Mouse (Mus musculus) embryonic facial prominence, embryonic 13.5 days (tissue): Measurements from ENCODE around the gene Tomm20. TPM values are rescaled to one million over a fixed set of nuclear protein-coding genes. Genes with fewer than 3 reads are reported as not detected.

Experiments
- ATAC-seq: fragments of 200-750 bp; cut with Nextera tagmentation; 2 replicates; pipeline ENCODE4 v1.8.0; 2017; ENCODE audit warnings: low read depth; ENCODE audit not compliant: insufficient number of reproducible peaks, insufficient read depth, low FRiP score, low TSS enrichment
- H3K27ac ChIP-seq: fragments of 300-500 bp; sonication (generic); 2 replicates; pipeline ENCODE4 v1.5.1; 2015; ENCODE audit warnings: moderate library complexity, mild to moderate bottlenecking, inconsistent platforms
- H3K27me3 ChIP-seq: fragments of 300-500 bp; sonication (generic); 2 replicates; pipeline ENCODE4 v1.6.1; 2015; ENCODE audit warnings: mild to moderate bottlenecking, inconsistent platforms
- H3K36me3 ChIP-seq: fragments of 300-500 bp; sonication (generic); 2 replicates; pipeline ENCODE4 v1.6.1; 2015; ENCODE audit warnings: mild to moderate bottlenecking, inconsistent platforms
- H3K4me1 ChIP-seq: fragments of 300-500 bp; sonication (generic); 2 replicates; pipeline ENCODE4 v1.6.1; 2015; ENCODE audit warnings: inconsistent platforms
- H3K4me2 ChIP-seq: fragments of 300-500 bp; sonication (generic); 2 replicates; pipeline ENCODE4 v1.6.1; 2015; ENCODE audit warnings: moderate library complexity, mild to moderate bottlenecking, inconsistent platforms
- H3K4me3 ChIP-seq: fragments of 300-500 bp; sonication (generic); 2 replicates; pipeline ENCODE4 v1.5.1; 2015; ENCODE audit warnings: mild to moderate bottlenecking, inconsistent platforms
- H3K9ac ChIP-seq: fragments of 300-500 bp; sonication (generic); 2 replicates; pipeline ENCODE4 v1.6.1; 2015; ENCODE audit warnings: mild to moderate bottlenecking, inconsistent platforms
- H3K9me3 ChIP-seq: fragments of 300-500 bp; sonication (generic); 2 replicates; pipeline ENCODE4 v1.6.1; 2016; ENCODE audit warnings: inconsistent platforms
- WGBS: fragments of 180-500 bp; shearing (Covaris S2); methylation state at CpG from one replicate; pipeline ENCODE4 v1.1.7; 2015; ENCODE audit warnings: mixed read lengths; 5-methylcytosine and 5-hydroxymethylcytosine counted together
- polyA plus RNA-seq: library from polyadenylated mRNA; unstranded; fragments of >200 nt; fragmentation: Nextera tagmentation; extraction: Ambion mirVana; gene quantifications from 2 replicates; pipeline ENCODE4 v1.2.1, GENCODE M21; 2015

Tomm20 gene
- polyA plus RNA-seq, 1 experiment from 2014 or later = 207 TPM

DNA sequence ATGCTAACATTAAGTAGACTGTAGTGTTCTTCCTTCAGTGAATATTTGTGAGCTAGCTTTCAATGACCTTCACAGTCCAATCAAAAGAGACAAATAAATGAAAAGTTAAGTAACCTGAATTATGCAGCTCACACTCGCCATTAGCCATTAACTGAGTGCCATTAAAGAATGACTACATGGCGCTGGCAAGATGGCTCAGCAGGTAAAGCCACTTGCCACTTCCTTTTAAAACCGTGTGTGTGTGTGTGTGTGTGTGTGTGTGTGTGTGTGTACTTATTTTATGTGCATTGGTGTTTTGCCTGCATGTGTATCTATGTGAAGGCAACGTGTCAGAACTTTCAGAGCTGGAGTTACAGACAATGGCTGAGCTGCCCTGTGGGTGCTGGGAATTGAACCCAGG, 28.9 kb upstream of the Tomm20 start:
- H3K36me3 ChIP-seq = no peaks in the 10 kb centered on the region
- H3K9ac ChIP-seq = no peak overlapping the region
- peaks cover 22% of the 10 kb centered on the region for H3K27me3 ChIP-seq
- H3K27ac ChIP-seq = no peak overlapping the region
- 82% methylated on average over 4 of the region's 4 CpGs for WGBS
- no peak overlapping the region for H3K4me3 ChIP-seq
- ATAC-seq = no peak
- peaks cover 4% of the 10 kb centered on the region for H3K4me1 ChIP-seq
- H3K9me3 ChIP-seq = no peaks in the 10 kb centered on the region
- H3K4me2 ChIP-seq = no peak overlapping the region

DNA sequence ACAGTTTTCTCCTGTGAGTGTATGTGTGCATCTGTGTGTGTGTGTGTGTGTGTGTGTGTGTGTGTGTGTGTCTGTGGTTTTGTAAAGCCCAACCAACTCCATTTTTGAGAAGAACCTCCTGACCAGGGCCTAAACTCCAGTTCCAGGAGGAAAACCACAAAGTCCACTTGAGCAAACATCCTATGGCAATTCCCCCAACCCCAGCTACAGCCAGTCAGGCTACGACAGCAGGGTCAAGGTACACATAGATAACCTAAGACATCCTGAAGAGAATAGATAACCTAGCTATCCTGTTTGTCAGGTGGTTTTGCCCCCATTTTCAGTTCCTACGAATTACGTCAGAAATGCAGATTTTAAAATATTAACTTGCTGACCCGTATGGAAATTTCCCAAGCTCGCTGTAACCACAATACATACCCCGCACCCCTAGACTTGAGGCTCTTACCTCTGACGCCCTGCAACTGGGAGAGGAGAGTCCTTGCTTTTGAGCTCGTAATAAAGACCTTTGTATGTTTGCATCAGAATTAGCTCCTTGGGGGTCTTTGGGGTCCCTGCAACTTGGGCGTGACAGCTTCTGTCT, 28.1 kb upstream of the Tomm20 start:
- WGBS = 77% methylated on average over 9 of the region's 9 CpGs
- no peak for ATAC-seq

DNA sequence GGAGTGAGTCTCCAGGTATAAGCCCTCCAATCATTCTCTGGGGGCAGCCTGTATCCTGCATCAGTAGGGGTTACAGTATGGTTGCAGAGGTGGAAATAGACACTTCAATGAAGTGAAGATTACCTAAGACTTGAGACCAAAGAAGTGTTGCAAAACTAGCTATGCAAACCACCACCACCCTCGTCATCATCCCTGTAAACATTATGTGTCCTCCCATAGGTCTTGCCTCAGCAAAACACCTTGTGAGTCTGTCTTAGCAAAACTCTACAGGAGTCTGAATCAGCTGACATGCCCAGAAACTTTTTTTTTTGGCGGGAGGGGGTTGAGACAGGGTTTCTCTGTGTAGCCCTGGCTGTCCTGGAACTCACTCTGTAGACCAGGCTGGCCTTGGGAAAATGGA, 27.0 kb upstream of the Tomm20 start:
- no peak for ATAC-seq
- peaks cover 16% of the 10 kb centered on the region for H3K36me3 ChIP-seq
- WGBS = 75% methylated on average over 2 of the region's 2 CpGs
- H3K4me2 ChIP-seq = no peak overlapping the region
- no peak overlapping the region for H3K4me3 ChIP-seq
- H3K27me3 ChIP-seq = peaks cover 12% of the 10 kb centered on the region
- no peak overlapping the region for H3K9ac ChIP-seq
- peaks cover 9% of the 10 kb centered on the region for H3K4me1 ChIP-seq
- H3K9me3 ChIP-seq = no peaks in the 10 kb centered on the region
- H3K27ac ChIP-seq = no peak overlapping the region

More for the DNA sequence above, 28.1 kb upstream of the Tomm20 start:
- Histone ChIP-seq H3K36me3 (peaks cover 5% of the 10 kb centered on the region), H3K4me3 (no peak overlapping the region), H3K4me1 (peaks cover 9% of the 10 kb centered on the region), H3K27me3 (peaks cover 17% of the 10 kb centered on the region), H3K4me2 (no peak overlapping the region), H3K27ac (no peak overlapping the region), H3K9ac (no peak overlapping the region), H3K9me3 (no peaks in the 10 kb centered on the region)

DNA sequence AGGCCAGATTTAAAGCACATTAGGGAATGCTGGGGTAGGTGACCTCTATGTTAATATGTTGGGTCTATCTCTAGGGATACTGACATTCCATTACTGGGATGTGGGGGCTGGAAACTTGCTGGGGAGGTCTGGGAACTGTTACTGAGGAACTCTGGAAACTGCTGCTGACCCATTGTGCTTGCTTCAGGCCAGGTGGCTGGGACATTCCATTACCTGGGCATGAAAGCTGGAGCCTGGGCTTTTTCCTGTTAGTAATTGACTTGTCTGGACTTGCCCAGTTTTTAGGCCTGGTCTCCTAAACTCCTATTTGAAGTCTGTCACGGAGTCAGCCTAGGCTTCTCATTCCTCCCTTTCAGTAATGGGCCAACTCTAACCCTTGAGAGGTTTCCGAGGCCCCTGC, 26.5 kb upstream of the Tomm20 start:
- no peak overlapping the region for H3K9ac ChIP-seq
- peaks cover 9% of the 10 kb centered on the region for H3K4me1 ChIP-seq
- no peak overlapping the region for H3K4me3 ChIP-seq
- no peak overlapping the region for H3K4me2 ChIP-seq
- peaks cover 22% of the 10 kb centered on the region for H3K36me3 ChIP-seq
- H3K27ac ChIP-seq = no peak overlapping the region
- peaks cover 8% of the 10 kb centered on the region for H3K27me3 ChIP-seq
- H3K9me3 ChIP-seq = no peaks in the 10 kb centered on the region
- WGBS = 74% methylated on average over 2 of the region's 2 CpGs
- no peak for ATAC-seq

DNA sequence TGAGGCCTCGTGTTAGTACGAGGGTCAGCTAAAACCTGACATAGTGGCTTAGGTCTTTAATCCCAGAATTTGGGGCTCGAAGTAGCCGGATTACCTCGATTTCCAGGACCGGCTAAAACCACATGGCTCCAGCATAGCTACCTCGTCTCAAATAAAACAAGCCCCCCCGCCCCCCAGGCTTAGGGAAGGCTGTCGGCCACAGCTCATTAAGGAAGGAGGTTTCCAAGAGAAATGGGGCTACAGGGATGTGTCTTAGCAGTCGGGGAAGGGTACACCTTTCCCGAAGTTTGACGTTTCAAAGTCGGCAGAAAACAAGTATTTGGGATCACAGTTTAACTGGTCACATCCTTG, 25.6 kb upstream of the Tomm20 start:
- peaks cover 9% of the 10 kb centered on the region for H3K4me1 ChIP-seq
- peak overlapping the region; percentile 88 for H3K4me2 ChIP-seq
- peaks cover 30% of the 10 kb centered on the region for H3K36me3 ChIP-seq
- peak; percentile 21; the same call in 1 of the 2 replicates for ATAC-seq
- 15% methylated on average over 13 of the region's 13 CpGs for WGBS
- peaks cover 1% of the 10 kb centered on the region; the same call in 1 of the 2 replicates for H3K27me3 ChIP-seq
- H3K9me3 ChIP-seq = no peaks in the 10 kb centered on the region
- H3K27ac ChIP-seq = peak overlapping the region; percentile 87
- peak overlapping the region; percentile 89 for H3K9ac ChIP-seq
- peak overlapping the region; percentile 99 for H3K4me3 ChIP-seq

DNA sequence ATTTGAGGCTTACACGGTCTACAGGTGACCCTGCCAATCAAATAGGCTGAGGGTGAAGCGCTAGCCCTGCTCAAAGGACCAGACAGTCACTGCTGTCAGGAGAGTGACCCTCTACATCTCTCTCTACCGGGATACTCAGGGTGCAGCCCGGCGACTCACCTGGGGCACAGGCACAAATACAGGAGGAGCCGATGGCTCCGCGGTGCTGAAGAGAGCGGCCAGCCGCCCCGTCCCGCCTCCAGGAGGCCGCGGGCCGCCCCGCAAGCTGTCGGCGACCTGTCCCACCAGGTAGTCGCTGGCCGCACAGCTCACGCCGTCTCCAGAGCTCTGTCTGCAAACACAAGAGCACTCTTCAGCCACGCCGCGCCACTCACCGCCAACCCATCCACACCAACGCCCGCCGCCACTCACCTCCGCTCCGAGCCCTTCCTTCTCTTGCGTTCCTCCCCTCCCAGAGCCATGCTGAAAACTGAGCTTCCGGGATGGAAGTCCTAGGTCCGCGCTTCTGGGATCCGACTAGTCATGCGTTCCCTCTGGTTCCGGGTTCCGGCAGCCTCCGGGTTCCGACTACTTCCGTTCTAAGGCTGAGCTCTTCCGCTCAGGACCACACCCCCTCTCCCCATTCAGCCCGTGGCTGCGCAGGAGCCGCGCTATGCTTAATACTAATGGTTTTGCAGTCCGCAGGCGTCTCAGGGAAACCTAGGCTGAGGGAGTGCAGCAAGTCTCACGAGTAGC, 25.1 kb upstream of the Tomm20 start, which contains the start of gene Rbm34:
TSS of gene Rbm34 (minus strand) at position 493 of the 735 bp plus-strand sequence.
- under 1% methylated on average over 50 of the region's 50 CpGs for WGBS
- Histone ChIP-seq H3K4me1 (peaks cover 9% of the 10 kb centered on the region), H3K4me2 (peak within 1 kb of the TSS; percentile 88), H3K27me3 (no peaks in the 10 kb centered on the region), H3K36me3 (peaks cover 32% of the 10 kb centered on the region), H3K9me3 (no peaks in the 10 kb centered on the region), H3K4me3 (peak within 1 kb of the TSS; percentile 99), H3K9ac (peak within 1 kb of the TSS; percentile 89), H3K27ac (peak within 1 kb of the TSS; percentile 87)
- peak; percentile 97 for ATAC-seq

DNA sequence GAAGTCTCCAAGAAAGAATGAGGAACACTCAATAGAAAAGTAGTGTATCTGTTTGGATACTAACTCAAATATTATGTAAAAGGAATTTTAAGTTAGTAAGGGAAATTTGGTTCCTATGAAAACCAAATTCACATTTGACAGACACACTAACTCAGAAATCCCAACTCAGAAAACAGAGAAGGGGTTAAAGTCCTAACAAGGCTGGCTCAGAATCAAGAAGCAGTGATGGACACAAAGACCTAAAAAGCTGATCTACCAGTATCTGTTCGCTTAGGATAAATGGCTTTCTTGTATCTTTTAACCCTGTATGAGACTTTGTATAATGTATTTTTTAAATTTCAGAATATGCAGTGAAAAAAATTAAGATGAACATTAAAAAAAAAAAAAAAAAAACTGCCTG, 23.9 kb upstream of the Tomm20 start:
- H3K36me3 ChIP-seq = peaks cover 44% of the 10 kb centered on the region
- no peak overlapping the region for H3K9ac ChIP-seq
- H3K4me2 ChIP-seq = no peak overlapping the region
- H3K4me1 ChIP-seq = peaks cover 9% of the 10 kb centered on the region
- no peak for ATAC-seq
- no peak overlapping the region for H3K4me3 ChIP-seq
- WGBS = 88% methylated on average over 1 of the region's 1 CpGs
- H3K27me3 ChIP-seq = no peaks in the 10 kb centered on the region
- H3K27ac ChIP-seq = no peak overlapping the region
- H3K9me3 ChIP-seq = no peaks in the 10 kb centered on the region

DNA sequence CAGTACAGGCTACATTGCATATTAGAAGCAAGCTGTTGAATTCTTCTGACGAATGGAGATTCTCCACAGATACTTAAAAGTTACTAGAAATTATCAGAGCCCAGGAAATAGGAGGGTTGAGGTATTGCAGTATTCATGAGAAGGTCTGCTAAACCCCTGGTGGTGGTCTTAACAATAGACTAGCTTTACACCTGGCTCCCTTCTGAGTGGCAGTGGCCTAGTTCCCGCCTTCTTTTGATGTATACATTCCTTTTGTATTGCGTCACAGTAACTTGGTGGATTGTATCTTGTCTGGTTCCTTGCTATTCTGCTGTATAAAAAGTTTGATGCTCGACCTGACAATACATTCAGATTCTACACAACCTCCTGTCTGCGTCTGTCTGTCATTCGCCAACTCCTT, 22.5 kb upstream of the Tomm20 start:
- peaks cover 55% of the 10 kb centered on the region for H3K36me3 ChIP-seq
- ATAC-seq = no peak
- no peak overlapping the region for H3K4me3 ChIP-seq
- H3K27ac ChIP-seq = no peak overlapping the region
- no peak overlapping the region for H3K9ac ChIP-seq
- no peaks in the 10 kb centered on the region for H3K27me3 ChIP-seq
- 93% methylated on average over 6 of the region's 6 CpGs for WGBS
- peaks cover 9% of the 10 kb centered on the region for H3K4me1 ChIP-seq
- no peak overlapping the region for H3K4me2 ChIP-seq
- no peaks in the 10 kb centered on the region for H3K9me3 ChIP-seq

DNA sequence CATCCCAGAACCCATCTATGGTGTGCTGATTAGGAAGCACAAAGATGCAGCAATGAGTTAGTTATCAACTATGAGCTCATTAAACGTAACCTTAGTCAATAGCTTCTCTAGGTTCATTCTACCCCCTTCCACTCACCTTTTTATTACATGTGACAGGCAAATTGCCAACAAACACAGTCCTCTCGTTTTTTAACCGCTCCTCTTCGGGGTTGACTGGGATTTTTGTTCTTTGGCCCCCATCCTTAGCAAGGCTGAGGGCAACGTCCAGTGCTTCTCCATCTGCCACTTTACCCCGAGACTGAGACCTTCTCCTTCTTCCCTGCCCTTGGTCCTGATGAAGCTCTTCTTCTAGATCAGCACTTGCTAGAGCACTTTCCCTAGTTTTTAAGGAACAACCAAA, 19.6 kb upstream of the Tomm20 start:
- H3K4me1 ChIP-seq = peaks cover 8% of the 10 kb centered on the region
- no peak for ATAC-seq
- no peak overlapping the region for H3K4me3 ChIP-seq
- no peak overlapping the region for H3K27ac ChIP-seq
- H3K36me3 ChIP-seq = peaks cover 82% of the 10 kb centered on the region
- H3K27me3 ChIP-seq = no peaks in the 10 kb centered on the region
- no peak overlapping the region for H3K4me2 ChIP-seq
- H3K9ac ChIP-seq = no peak overlapping the region
- H3K9me3 ChIP-seq = no peaks in the 10 kb centered on the region
- 78% methylated on average over 6 of the region's 6 CpGs for WGBS

DNA sequence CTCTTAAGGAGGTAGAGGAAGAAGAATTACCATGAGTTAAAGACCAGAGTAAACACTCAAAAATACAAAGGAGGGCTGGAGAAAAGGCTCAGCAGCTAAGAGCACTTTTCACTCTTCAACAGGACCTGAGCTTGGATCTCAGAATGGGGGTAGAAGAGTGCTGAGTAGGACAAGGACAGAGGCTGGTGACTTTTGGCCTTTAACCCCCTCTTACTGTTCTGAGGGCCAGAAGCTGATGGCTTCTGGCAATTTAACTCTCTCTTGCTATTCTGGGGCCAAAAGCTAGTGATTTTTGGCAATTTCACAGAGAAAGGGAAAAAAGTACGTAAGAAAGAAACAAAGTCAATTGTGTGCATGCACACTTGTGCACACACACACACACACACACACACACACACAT, 17.2 kb upstream of the Tomm20 start:
- Histone ChIP-seq H3K9me3 (no peaks in the 10 kb centered on the region), H3K27me3 (no peaks in the 10 kb centered on the region), H3K4me3 (no peak overlapping the region), H3K9ac (no peak overlapping the region), H3K4me2 (no peak overlapping the region), H3K4me1 (no peaks in the 10 kb centered on the region), H3K36me3 (peaks cover 88% of the 10 kb centered on the region), H3K27ac (no peak overlapping the region)
- WGBS = 88% methylated on average over 1 of the region's 1 CpGs
- no peak for ATAC-seq

DNA sequence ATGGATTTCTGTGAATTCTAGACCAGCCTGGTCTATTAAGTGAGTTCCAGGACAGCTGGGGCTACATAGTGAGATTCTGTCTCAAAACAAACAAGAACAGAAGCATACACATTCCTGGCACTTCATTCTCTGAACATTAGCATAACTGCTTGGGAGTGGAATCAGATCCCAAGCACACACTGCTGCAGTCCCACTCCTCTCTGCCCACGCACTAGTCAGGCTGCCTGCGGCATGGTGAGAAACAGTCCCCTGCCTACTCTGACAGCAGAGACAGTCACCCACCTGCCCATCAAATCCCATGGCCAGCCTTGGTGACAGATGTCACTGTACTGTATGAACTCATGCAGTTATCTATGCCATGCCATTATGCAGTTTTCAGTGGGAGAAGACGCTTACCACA, 15.9 kb upstream of the Tomm20 start:
- no peak for ATAC-seq
- H3K9me3 ChIP-seq = no peaks in the 10 kb centered on the region
- H3K9ac ChIP-seq = no peak overlapping the region
- H3K36me3 ChIP-seq = peaks cover 88% of the 10 kb centered on the region
- H3K4me2 ChIP-seq = no peak overlapping the region
- H3K27me3 ChIP-seq = no peaks in the 10 kb centered on the region
- H3K27ac ChIP-seq = no peak overlapping the region
- 93% methylated on average over 3 of the region's 3 CpGs for WGBS
- H3K4me3 ChIP-seq = no peak overlapping the region
- H3K4me1 ChIP-seq = no peaks in the 10 kb centered on the region

DNA sequence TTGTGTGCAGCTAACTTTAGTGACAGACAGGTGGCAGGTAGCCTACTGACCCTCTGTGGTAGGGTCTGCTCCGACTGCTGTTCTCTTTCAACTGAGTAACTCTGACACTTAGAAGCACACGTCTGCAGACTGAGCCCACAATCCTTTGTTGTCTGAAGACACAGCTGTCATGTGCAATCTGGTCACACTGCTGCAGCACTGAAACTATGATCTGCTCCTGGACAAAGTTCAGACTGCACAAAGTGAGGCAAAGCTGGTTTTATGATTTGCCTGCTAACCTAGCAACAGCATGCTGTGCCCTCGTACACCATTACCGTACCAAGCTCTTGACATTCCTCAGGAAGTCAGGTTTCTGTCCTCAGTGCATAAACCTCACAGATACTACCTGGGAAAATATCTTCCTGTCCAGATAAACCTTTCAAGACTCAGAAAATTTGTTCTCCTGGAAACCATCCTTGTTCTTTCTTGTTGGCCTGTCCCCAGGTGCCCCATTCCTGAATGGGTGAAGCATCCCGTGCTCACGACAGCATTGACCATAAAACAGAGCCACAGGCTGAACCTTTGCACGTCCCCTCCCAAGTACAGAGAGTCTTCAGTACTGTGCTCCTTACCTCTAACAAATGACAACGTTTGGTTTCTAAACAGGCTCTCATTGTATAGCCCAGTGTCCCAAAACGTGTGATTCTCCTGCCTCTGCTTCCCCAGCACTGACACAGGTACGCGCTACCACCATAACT, 6.4 kb upstream of the Tomm20 start:
- no peak overlapping the region for H3K9ac ChIP-seq
- no peak overlapping the region for H3K4me2 ChIP-seq
- WGBS = 87% methylated on average over 11 of the region's 11 CpGs

More for the DNA sequence above, 6.4 kb upstream of the Tomm20 start:
- Histone ChIP-seq H3K36me3 (peaks cover 78% of the 10 kb centered on the region), H3K4me3 (no peak overlapping the region), H3K27me3 (no peaks in the 10 kb centered on the region), H3K9me3 (no peaks in the 10 kb centered on the region), H3K27ac (no peak overlapping the region), H3K4me1 (no peaks in the 10 kb centered on the region)
- ATAC-seq = no peak
